Mouse (Mus musculus) MEL (cell line): Measurements from ENCODE around the gene Olfr1427. TPM values are rescaled to one million over a fixed set of nuclear protein-coding genes. Genes with fewer than 3 reads are reported as not detected.
"Not testable (repeated sequence)": the region's sequence is repeated elsewhere in the genome, so short reads cannot be mapped to it uniquely, and the experiment has no call there.

ENCODE experiments used
- DNase-seq: peaks from one replicate; pipeline ENCODE4 v3.0.0; 2011; ENCODE audit warnings: low read depth, low spot score
- H3K27ac ChIP-seq: 2 replicates; pipeline ENCODE4 v1.5.1; 2012; ENCODE audit warnings: low read depth, mild to moderate bottlenecking, control low read depth, low read length, moderate library complexity; ENCODE audit not compliant: control insufficient read depth
- H3K27me3 ChIP-seq, 2 experiments: fragments of 150-350 bp in 1 of 2; sonication (generic) in 1 of 2; 2 replicates each; pipeline ENCODE4 v1.6.1; 2012; ENCODE audit warnings: low read length in 2 of 2, mild to moderate bottlenecking in 2 of 2, improper control_type of control experiment in 1 of 2, moderate library complexity in 1 of 2; ENCODE audit not compliant: insufficient read depth in 2 of 2, control insufficient read depth in 1 of 2
- H3K36me3 ChIP-seq, 2 experiments: 2 replicates each; pipeline ENCODE4 v1.6.1; 2012 to 2014; ENCODE audit warnings: low read length in 2 of 2, improper control_type of control experiment in 1 of 2, inconsistent platforms in 1 of 2, mild to moderate bottlenecking in 1 of 2; ENCODE audit not compliant: insufficient read depth in 2 of 2, control insufficient read depth in 1 of 2
- H3K4me1 ChIP-seq, 2 experiments: fragments of 150-350 bp in 1 of 2; sonication (generic) in 1 of 2; 2 replicates each; pipeline ENCODE4 v1.6.1; 2012; ENCODE audit warnings: low read length in 2 of 2, improper control_type of control experiment in 1 of 2, mild to moderate bottlenecking in 1 of 2; ENCODE audit not compliant: insufficient read depth in 2 of 2, control insufficient read depth in 1 of 2
- H3K4me3 ChIP-seq, 2 experiments: fragments of 150-350 bp in 1 of 2; sonication (generic) in 1 of 2; 2 replicates each; pipeline ENCODE4 v1.5.1; 2012; ENCODE audit warnings: low read depth in 2 of 2, low read length in 2 of 2, mild to moderate bottlenecking in 2 of 2, moderate library complexity in 2 of 2, control low read depth in 1 of 2, improper control_type of control experiment in 1 of 2; ENCODE audit not compliant: control insufficient read depth in 1 of 2, insufficient read depth in 1 of 2
- H3K79me2 ChIP-seq: 2 replicates; pipeline ENCODE4 v1.6.1; 2012; ENCODE audit warnings: mild to moderate bottlenecking, low read length, moderate library complexity; ENCODE audit not compliant: control insufficient read depth, poor library complexity, insufficient read depth
- H3K9ac ChIP-seq: 2 replicates; pipeline ENCODE4 v1.6.1; 2012; ENCODE audit warnings: low read depth, mild to moderate bottlenecking, control low read depth, low read length, moderate library complexity; ENCODE audit not compliant: control insufficient read depth, poor library complexity, severe bottlenecking
- H3K9me3 ChIP-seq: fragments of 150-350 bp; sonication (generic); replicated peaks from 2 replicates; pipeline ENCODE4 v1.6.1; 2012; ENCODE audit warnings: mild to moderate bottlenecking, low read length, improper control_type of control experiment, moderate library complexity; ENCODE audit not compliant: insufficient read depth
- polyA plus RNA-seq, 2 experiments: library from polyadenylated mRNA; stranded (reverse) in 1 of 2; unstranded in 1 of 2; fragments of >175 nt in 1 of 2; fragments of >200 nt in 1 of 2; gene quantifications; 2 replicates each; pipeline versions ENCODE4 v1.2.1 to v1.2.4; 2012; ENCODE audit warnings: low replicate concordance in 2 of 2, low read depth in 1 of 2; ENCODE audit not compliant: insufficient read length in 2 of 2, insufficient read depth in 1 of 2, missing spikeins in 1 of 2
- total RNA-seq: library from RNA; depleted of rRNA; stranded (reverse); fragments of 300-350 nt; gene quantifications from 2 replicates; pipeline ENCODE4 v1.2.3, GENCODE M21; 2012; rRNA removed

The Olfr1427 gene
- total and polyA plus RNA-seq, 3 experiments = not detected

DNA sequence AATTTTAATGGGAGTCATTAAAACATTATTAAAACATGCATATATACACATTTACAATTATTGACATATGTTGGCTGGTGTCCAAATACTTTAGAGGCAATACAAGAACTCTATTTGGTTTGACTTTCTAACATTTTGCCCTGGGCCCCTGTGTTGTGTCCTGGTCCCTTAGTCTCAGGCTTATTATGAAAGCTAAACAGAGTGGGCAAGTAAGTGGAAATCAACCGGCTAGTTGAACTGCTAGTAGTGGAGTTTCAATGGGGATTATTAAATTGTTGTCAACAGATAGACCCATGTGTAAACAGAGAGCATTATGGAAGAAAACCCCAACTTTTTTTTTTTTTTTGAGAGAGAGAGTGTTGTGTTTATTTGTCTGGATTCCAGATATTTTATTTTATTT is 40.6 kb downstream of the Olfr1427 start, which contains the start of gene Olfr1424:
TSS of gene Olfr1424 (minus strand) at position 101 of the 400 bp plus-strand sequence.
- H3K27me3 ChIP-seq, DNase-seq, H3K4me3 ChIP-seq, H3K79me2 ChIP-seq, H3K36me3 ChIP-seq, H3K9ac ChIP-seq, H3K27ac ChIP-seq, H3K4me1 ChIP-seq, H3K9me3 ChIP-seq: not testable (repeated sequence)

Other genes with a start within 250 kb of the Olfr1427 start
- 0.03 TPM in 1 of 2 replicates, not detected in the other for gene Olfr1418, start 242.3 kb downstream of the Olfr1427 start, total RNA-seq
- gene Olfr1418, start 242.3 kb downstream of the Olfr1427 start, polyA plus RNA-seq = not detected
- not detected in 2 replicates for gene Olfr1419, start 228.2 kb downstream of the Olfr1427 start, total RNA-seq
- not detected for gene Olfr1419, start 228.2 kb downstream of the Olfr1427 start, polyA plus RNA-seq
- gene Olfr1420, start 216.8 kb downstream of the Olfr1427 start, total RNA-seq = not detected in 2 replicates
- under 1 TPM in 1 of 2 experiments, not detected in 1; 0.03 TPM for gene Olfr1420, start 216.8 kb downstream of the Olfr1427 start, polyA plus RNA-seq
- 5.4 and 6.1 TPM in 2 replicates for gene Patl1, start 190.9 kb downstream of the Olfr1427 start, total RNA-seq
- 10 to 100 TPM in 1 of 2 experiments, not detected in 1; 33.5 TPM for gene Patl1, start 190.9 kb downstream of the Olfr1427 start, polyA plus RNA-seq
- 16.4 and 16.5 TPM in 2 replicates for gene Osbp, start 137.4 kb downstream of the Olfr1427 start, total RNA-seq
- 10 to 100 TPM; 38.8 to 64.6 TPM for gene Osbp, start 137.4 kb downstream of the Olfr1427 start, polyA plus RNA-seq
- 0.04 TPM in 1 of 2 replicates, not detected in the other for gene Olfr1423, start 62.0 kb downstream of the Olfr1427 start, total RNA-seq
- gene Olfr1423, start 62.0 kb downstream of the Olfr1427 start, polyA plus RNA-seq = under 1 TPM in 1 of 2 experiments, not detected in 1; 0.25 TPM
- not detected in 2 replicates for gene Olfr1424, start 40.7 kb downstream of the Olfr1427 start, total RNA-seq
- gene Olfr1424, start 40.7 kb downstream of the Olfr1427 start, polyA plus RNA-seq = not detected
- gene Olfr1425, start 25.6 kb downstream of the Olfr1427 start, total RNA-seq = not detected in 2 replicates
- not detected for gene Olfr1425, start 25.6 kb downstream of the Olfr1427 start, polyA plus RNA-seq
- not detected in 2 replicates for gene Olfr1426, start 11.3 kb downstream of the Olfr1427 start, total RNA-seq
- gene Olfr1426, start 11.3 kb downstream of the Olfr1427 start, polyA plus RNA-seq = not detected
- gene Olfr1428, start 12.6 kb upstream of the Olfr1427 start, total RNA-seq = not detected in 2 replicates
- not detected for gene Olfr1428, start 12.6 kb upstream of the Olfr1427 start, polyA plus RNA-seq
- gene Olfr76, start 19.9 kb upstream of the Olfr1427 start, total RNA-seq = not detected in 2 replicates
- under 1 TPM in 1 of 2 experiments, not detected in 1; 0.03 TPM for gene Olfr76, start 19.9 kb upstream of the Olfr1427 start, polyA plus RNA-seq
- gene Olfr1555-ps1, start 66.8 kb upstream of the Olfr1427 start, total RNA-seq = not detected in 2 replicates
- gene Olfr1555-ps1, start 66.8 kb upstream of the Olfr1427 start, polyA plus RNA-seq = not detected
- gene Olfr1431, start 97.3 kb upstream of the Olfr1427 start, total RNA-seq = not detected in 2 replicates
- gene Olfr1431, start 97.3 kb upstream of the Olfr1427 start, polyA plus RNA-seq = not detected
- gene Olfr1432, start 129.3 kb upstream of the Olfr1427 start, total RNA-seq = not detected in 2 replicates
- not detected for gene Olfr1432, start 129.3 kb upstream of the Olfr1427 start, polyA plus RNA-seq
- not detected in 2 replicates for gene Olfr262, start 138.3 kb upstream of the Olfr1427 start, total RNA-seq
- not detected for gene Olfr262, start 138.3 kb upstream of the Olfr1427 start, polyA plus RNA-seq
- gene Olfr235, start 157.7 kb upstream of the Olfr1427 start, total RNA-seq = not detected in 2 replicates
- gene Olfr235, start 157.7 kb upstream of the Olfr1427 start, polyA plus RNA-seq = not detected
- not detected in 2 replicates for gene Olfr1434, start 176.5 kb upstream of the Olfr1427 start, total RNA-seq
- not detected for gene Olfr1434, start 176.5 kb upstream of the Olfr1427 start, polyA plus RNA-seq
- gene Olfr1436, start 195.8 kb upstream of the Olfr1427 start, total RNA-seq = not detected in 2 replicates
- gene Olfr1436, start 195.8 kb upstream of the Olfr1427 start, polyA plus RNA-seq = not detected
- gene Olfr1437, start 221.8 kb upstream of the Olfr1427 start, total RNA-seq = not detected in 2 replicates
- gene Olfr1437, start 221.8 kb upstream of the Olfr1427 start, polyA plus RNA-seq = not detected
- not detected in 2 replicates for gene Olfr1438-ps1, start 232.6 kb upstream of the Olfr1427 start, total RNA-seq
- gene Olfr1438-ps1, start 232.6 kb upstream of the Olfr1427 start, polyA plus RNA-seq = under 1 TPM in 1 of 2 experiments, not detected in 1; 0.03 TPM